Mouse (Mus musculus) midbrain, embryonic 15.5 days (tissue): Measurements from ENCODE around the gene Zfp654. TPM values are rescaled to one million over a fixed set of nuclear protein-coding genes. Genes with fewer than 3 reads are reported as not detected.

ENCODE experiments used
- ATAC-seq: fragments of 200-750 bp; cut with Nextera tagmentation; replicated peaks from 2 replicates; pipeline ENCODE4 v1.8.0; 2017; ENCODE audit warnings: moderate TSS enrichment
- H3K27ac ChIP-seq: fragments of 300-500 bp; sonication (generic); 2 replicates; pipeline ENCODE4 v1.5.1; 2015; ENCODE audit warnings: mild to moderate bottlenecking, inconsistent platforms
- H3K27me3 ChIP-seq: fragments of 300-500 bp; sonication (generic); replicated peaks from 2 replicates; pipeline ENCODE4 v1.6.1; 2015; ENCODE audit warnings: inconsistent platforms
- H3K36me3 ChIP-seq: fragments of 300-500 bp; sonication (generic); replicated peaks from 2 replicates; pipeline ENCODE4 v1.6.1; 2015; ENCODE audit warnings: inconsistent platforms
- H3K4me1 ChIP-seq: fragments of 300-500 bp; sonication (generic); 2 replicates; pipeline ENCODE4 v1.6.1; 2015; ENCODE audit warnings: inconsistent platforms
- H3K4me2 ChIP-seq: fragments of 300-500 bp; sonication (generic); 2 replicates; pipeline ENCODE4 v1.6.1; 2015; ENCODE audit warnings: inconsistent platforms, mild to moderate bottlenecking, moderate library complexity
- H3K4me3 ChIP-seq: fragments of 300-500 bp; sonication (generic); 2 replicates; pipeline ENCODE4 v1.5.1; 2015; ENCODE audit warnings: mild to moderate bottlenecking, inconsistent platforms
- H3K9ac ChIP-seq: fragments of 300-500 bp; sonication (generic); 2 replicates; pipeline ENCODE4 v1.6.1; 2015; ENCODE audit warnings: mild to moderate bottlenecking, inconsistent platforms
- H3K9me3 ChIP-seq: fragments of 300-500 bp; sonication (generic); 2 replicates; pipeline ENCODE4 v1.6.1; 2016; ENCODE audit warnings: inconsistent platforms
- WGBS: fragments of 180-500 bp; shearing (Covaris S2); methylation state at CpG from one replicate; pipeline ENCODE4 v1.1.7; 2015; ENCODE audit warnings: mixed read lengths; 5-methylcytosine and 5-hydroxymethylcytosine counted together
- polyA plus RNA-seq: library from polyadenylated mRNA; unstranded; fragments of >200 nt; fragmentation: Nextera tagmentation; extraction: Ambion mirVana; gene quantifications from 2 replicates; pipeline ENCODE4 v1.2.1, GENCODE M21; 2015

Zfp654 gene
- polyA plus RNA-seq, 1 experiment from 2014 or later, result 5.8 TPM

- Histone ChIP-seq H3K36me3 (no peaks in the 10 kb centered on the region; the same call in 1 of the 2 replicates), H3K9ac (no peak overlapping the region), H3K4me1 (no peaks in the 10 kb centered on the region), H3K27me3 (no peaks in the 10 kb centered on the region), H3K4me3 (no peak overlapping the region), H3K9me3 (no peaks in the 10 kb centered on the region), H3K4me2 (no peak overlapping the region), H3K27ac (no peak overlapping the region)
- no peak for ATAC-seq
Measured at GRCm38 (mm10) chr16:64801638-64802037, 49.8 kb downstream of the Zfp654 start.

GRCm38 (mm10) chr16:64800393-64800792 is 51.1 kb downstream of the Zfp654 start:
- WGBS, result 96% methylated on average over 5 of the region's 5 CpGs
- H3K36me3 ChIP-seq, result no peaks in the 10 kb centered on the region; the same call in 1 of the 2 replicates
- H3K9me3 ChIP-seq, result no peaks in the 10 kb centered on the region
- no peaks in the 10 kb centered on the region for H3K27me3 ChIP-seq
- H3K4me1 ChIP-seq, result no peaks in the 10 kb centered on the region
- H3K4me2 ChIP-seq, result no peak overlapping the region
- no peak for ATAC-seq
- H3K4me3 ChIP-seq, result no peak overlapping the region
- H3K9ac ChIP-seq, result no peak overlapping the region
- no peak overlapping the region for H3K27ac ChIP-seq

DNA sequence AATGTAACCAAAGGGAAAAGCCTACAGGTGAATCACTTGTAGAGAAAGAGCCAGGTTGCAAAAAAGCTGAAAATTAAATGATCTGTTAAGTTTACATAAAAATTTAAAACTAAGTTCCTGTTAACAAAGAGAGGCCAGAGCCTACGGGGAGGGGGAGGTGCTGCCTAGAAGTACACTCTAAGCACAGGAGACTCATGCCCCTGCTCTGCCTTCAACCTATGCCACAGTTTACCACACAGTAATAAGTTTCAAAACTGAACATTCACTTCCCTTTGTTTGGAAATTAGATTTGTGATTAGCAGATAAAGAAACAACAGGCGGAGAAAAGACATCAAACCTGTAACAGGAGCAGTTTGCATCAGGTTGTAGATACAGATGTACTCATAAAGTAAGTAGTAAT is 56.6 kb downstream of the Zfp654 start:
- Histone ChIP-seq H3K9ac (no peak overlapping the region), H3K36me3 (no peaks in the 10 kb centered on the region), H3K4me3 (no peak overlapping the region), H3K4me2 (no peak overlapping the region), H3K27ac (no peak overlapping the region), H3K9me3 (no peaks in the 10 kb centered on the region), H3K27me3 (no peaks in the 10 kb centered on the region), H3K4me1 (no peaks in the 10 kb centered on the region)
- 86% methylated on average over 2 of the region's 2 CpGs for WGBS
- ATAC-seq, result no peak

DNA sequence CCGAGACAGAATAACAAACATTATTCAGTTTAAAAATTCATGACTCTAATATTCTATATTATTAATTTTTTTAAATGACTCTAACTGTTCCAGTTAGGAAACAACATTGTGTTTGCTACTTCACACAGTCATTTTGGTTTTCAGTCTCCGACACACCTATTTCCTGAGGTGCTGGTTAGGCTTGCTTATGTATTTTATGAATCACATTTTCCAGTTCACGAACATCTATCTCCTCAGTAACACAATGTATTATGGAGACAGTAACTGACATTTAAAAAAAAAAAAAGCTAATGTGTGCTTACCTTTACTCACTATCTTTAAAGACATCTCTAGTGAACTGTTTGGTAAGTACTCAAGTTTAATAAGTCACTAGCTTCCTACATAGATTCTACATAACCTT is 61.7 kb downstream of the Zfp654 start:
- H3K4me2 ChIP-seq, result no peak overlapping the region
- no peak overlapping the region for H3K9ac ChIP-seq
- no peaks in the 10 kb centered on the region for H3K27me3 ChIP-seq
- H3K4me1 ChIP-seq, result no peaks in the 10 kb centered on the region
- no peak overlapping the region for H3K4me3 ChIP-seq
- no peak for ATAC-seq
- no peak overlapping the region for H3K27ac ChIP-seq
- H3K9me3 ChIP-seq, result no peaks in the 10 kb centered on the region
- 95% methylated on average over 3 of the region's 3 CpGs for WGBS
- H3K36me3 ChIP-seq, result peaks cover 8% of the 10 kb centered on the region; the same call in 1 of the 2 replicates

DNA sequence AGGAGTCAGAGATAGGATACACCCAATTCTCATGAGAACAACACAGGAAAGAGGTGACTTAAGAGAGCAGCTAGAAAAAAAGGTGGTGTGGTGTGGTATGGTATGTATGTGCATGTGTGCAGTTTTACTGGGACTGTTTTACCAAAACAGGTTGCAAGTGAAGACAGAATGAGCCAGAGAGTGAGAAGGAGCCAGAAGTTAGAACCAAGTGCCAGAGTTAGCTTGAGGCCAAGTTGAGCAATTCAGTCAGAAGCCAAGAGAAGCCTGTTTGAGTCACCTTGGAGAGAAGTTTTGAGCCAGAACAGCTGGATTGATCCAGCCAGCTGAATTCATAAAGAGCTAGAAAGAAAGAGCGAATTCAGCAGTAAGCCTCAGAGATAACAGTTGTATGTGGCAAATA is 75.9 kb downstream of the Zfp654 start:
- H3K27me3 ChIP-seq, result peaks cover 6% of the 10 kb centered on the region; the same call in 1 of the 2 replicates
- no peaks in the 10 kb centered on the region for H3K4me1 ChIP-seq
- no peak overlapping the region for H3K27ac ChIP-seq
- H3K9ac ChIP-seq, result no peak overlapping the region
- H3K4me3 ChIP-seq, result no peak overlapping the region
- no peak overlapping the region for H3K4me2 ChIP-seq
- H3K36me3 ChIP-seq, result no peaks in the 10 kb centered on the region
- 76% methylated on average over 1 of the region's 1 CpGs for WGBS
- no peaks in the 10 kb centered on the region for H3K9me3 ChIP-seq
- no peak for ATAC-seq

DNA sequence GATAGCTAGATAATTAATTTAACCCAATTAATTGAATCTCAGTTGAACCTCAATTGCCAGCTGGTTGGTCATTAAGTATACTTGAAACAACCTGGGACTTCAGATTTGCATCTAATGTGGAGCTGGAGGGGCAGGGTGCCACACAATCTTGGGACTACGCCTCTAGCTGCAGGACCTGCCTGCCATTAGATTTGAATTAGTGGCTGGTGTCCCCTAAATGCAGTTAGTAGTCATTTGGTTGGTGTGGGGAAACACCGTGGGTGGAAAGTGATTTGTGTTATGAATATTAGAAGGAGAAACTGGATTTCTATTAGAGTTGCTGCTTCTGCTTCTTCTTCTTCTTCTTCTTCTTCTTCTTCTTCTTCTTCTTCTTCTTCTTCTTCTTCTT is 80.0 kb downstream of the Zfp654 start:
- H3K9me3 ChIP-seq, result no peaks in the 10 kb centered on the region
- peak; percentile 43 for ATAC-seq
- H3K4me2 ChIP-seq, result peak overlapping the region; percentile 51
- 92% methylated on average over 2 of the region's 2 CpGs for WGBS
- peaks cover 12% of the 10 kb centered on the region for H3K4me1 ChIP-seq
- no peak overlapping the region for H3K9ac ChIP-seq
- H3K36me3 ChIP-seq, result 0 out of 2 replicates have a peak, but pooled peaks cover 2% of the 10 kb centered on the region
- H3K27ac ChIP-seq, result peak overlapping the region; percentile 90
- H3K4me3 ChIP-seq, result peak overlapping the region; percentile 93
- H3K27me3 ChIP-seq, result peaks cover 6% of the 10 kb centered on the region; the same call in 1 of the 2 replicates

DNA sequence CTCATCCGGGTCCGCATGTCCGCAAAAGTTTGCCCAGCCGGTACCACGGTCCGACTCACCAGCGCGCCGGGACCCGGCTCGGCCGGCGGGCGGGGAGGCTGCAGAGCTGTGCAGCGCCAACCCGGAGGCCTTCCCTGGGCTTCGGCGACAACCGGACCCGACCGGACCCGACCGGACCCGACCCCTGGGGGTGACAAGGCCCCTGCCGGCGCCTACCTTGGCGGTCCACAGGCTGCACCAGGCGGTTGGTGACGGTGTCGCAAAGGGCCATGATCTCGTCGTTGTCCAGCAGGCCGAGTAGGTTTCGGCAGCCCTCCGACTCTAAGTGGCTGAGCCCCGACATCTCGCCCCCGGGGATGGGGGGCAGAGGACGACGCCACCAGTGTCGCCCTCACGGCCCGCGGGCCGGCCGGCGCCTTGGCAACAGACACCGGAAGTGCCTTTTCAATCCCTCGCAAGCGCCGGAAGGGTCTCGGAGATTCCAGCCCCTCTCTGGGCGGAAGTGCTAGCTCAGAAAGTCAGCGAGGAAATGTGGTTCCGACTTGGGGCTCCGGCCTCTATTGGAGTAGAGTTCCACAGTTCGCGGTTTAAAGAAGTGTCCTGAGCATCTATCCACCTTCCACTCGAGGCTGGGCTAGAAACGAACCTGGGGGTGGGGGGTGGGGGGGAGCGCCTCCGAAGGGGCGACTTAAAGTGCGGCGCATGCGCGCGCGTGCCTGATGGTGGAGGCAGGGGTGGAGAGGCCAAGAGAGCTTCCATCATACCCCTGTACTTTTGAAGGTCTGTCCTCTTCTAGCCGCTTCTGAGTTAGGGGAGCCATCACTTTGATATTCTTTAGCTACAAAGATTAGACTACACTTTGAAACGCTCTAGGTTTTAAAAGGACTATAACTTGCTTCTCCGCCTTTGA is 80.7 kb downstream of the Zfp654 start, which contains the start of gene 4930453N24Rik:
TSS of gene 4930453N24Rik (minus strand) at position 641 of the 910 bp plus-strand sequence.
- peak within 1 kb of the TSS; percentile 51 for H3K4me2 ChIP-seq
- H3K9ac ChIP-seq, result peak within 1 kb of the TSS; percentile 72
- peak within 1 kb of the TSS; percentile 93 for H3K4me3 ChIP-seq
- H3K4me1 ChIP-seq, result peaks cover 12% of the 10 kb centered on the region
- H3K27ac ChIP-seq, result peak within 1 kb of the TSS; percentile 90
- no peaks in the 10 kb centered on the region for H3K9me3 ChIP-seq
- H3K36me3 ChIP-seq, result peaks cover 7% of the 10 kb centered on the region; the same call in 1 of the 2 replicates
- ATAC-seq, result peak; percentile 97
- 2% methylated on average over 72 of the region's 72 CpGs for WGBS
- peaks cover 3% of the 10 kb centered on the region; the same call in 1 of the 2 replicates for H3K27me3 ChIP-seq

- Histone ChIP-seq H3K9me3 (no peaks in the 10 kb centered on the region), H3K4me3 (no peak overlapping the region), H3K27me3 (no peaks in the 10 kb centered on the region), H3K4me2 (no peak overlapping the region), H3K36me3 (peaks cover 16% of the 10 kb centered on the region), H3K27ac (no peak overlapping the region), H3K9ac (no peak overlapping the region), H3K4me1 (peaks cover 12% of the 10 kb centered on the region)
- WGBS, result 93% methylated on average over 8 of the region's 8 CpGs
- no peak for ATAC-seq
Measured at GRCm38 (mm10) chr16:64766696-64767300, 84.7 kb downstream of the Zfp654 start.

- H3K27ac ChIP-seq, result no peak overlapping the region
- no peak overlapping the region for H3K4me3 ChIP-seq
- WGBS, result 97% methylated on average over 1 of the region's 1 CpGs
- no peaks in the 10 kb centered on the region for H3K9me3 ChIP-seq
- no peaks in the 10 kb centered on the region for H3K4me1 ChIP-seq
- H3K4me2 ChIP-seq, result no peak overlapping the region
- peaks cover 9% of the 10 kb centered on the region for H3K36me3 ChIP-seq
- no peak for ATAC-seq
- no peaks in the 10 kb centered on the region for H3K27me3 ChIP-seq
- no peak overlapping the region for H3K9ac ChIP-seq
Measured at GRCm38 (mm10) chr16:64759245-64759626, 92.2 kb downstream of the Zfp654 start.

DNA sequence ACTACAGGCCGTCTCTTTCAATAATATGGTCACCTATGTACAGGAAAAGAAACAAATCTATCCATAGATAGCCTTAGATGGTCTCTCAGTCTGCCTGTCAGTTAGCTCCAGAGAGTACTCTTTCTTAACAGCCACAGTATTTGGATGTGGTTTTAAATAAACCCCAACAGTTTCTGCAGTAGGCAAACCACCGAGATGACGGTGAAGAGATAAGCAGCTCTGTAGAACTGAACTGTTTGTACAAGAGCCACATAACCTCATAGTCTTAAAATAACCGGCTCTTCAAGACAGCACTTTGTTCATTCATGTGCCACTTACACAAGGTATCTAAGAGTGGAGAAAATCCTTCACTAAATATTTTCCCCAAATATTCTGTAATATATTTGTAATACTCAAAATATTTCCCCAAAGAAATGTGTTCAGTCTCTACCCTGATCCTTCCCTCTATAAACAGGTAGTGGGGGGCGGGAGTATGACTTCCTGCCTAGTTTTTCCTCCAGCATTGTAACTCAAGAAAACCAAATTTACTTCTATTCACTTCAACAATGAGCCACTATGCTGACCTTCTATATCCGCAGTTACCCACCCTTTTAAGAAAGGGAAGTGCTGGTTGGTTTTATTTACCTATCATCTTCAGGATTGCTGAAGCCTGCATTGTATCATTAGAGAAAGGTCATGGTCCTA is 92.7 kb downstream of the Zfp654 start:
- no peak overlapping the region for H3K4me2 ChIP-seq
- 88% methylated on average over 6 of the region's 6 CpGs for WGBS
- H3K9me3 ChIP-seq, result no peaks in the 10 kb centered on the region
- no peak overlapping the region for H3K9ac ChIP-seq
- no peak overlapping the region for H3K4me3 ChIP-seq
- H3K27me3 ChIP-seq, result no peaks in the 10 kb centered on the region
- no peaks in the 10 kb centered on the region for H3K4me1 ChIP-seq
- no peak overlapping the region for H3K27ac ChIP-seq
- H3K36me3 ChIP-seq, result peaks cover 9% of the 10 kb centered on the region
- ATAC-seq, result no peak

DNA sequence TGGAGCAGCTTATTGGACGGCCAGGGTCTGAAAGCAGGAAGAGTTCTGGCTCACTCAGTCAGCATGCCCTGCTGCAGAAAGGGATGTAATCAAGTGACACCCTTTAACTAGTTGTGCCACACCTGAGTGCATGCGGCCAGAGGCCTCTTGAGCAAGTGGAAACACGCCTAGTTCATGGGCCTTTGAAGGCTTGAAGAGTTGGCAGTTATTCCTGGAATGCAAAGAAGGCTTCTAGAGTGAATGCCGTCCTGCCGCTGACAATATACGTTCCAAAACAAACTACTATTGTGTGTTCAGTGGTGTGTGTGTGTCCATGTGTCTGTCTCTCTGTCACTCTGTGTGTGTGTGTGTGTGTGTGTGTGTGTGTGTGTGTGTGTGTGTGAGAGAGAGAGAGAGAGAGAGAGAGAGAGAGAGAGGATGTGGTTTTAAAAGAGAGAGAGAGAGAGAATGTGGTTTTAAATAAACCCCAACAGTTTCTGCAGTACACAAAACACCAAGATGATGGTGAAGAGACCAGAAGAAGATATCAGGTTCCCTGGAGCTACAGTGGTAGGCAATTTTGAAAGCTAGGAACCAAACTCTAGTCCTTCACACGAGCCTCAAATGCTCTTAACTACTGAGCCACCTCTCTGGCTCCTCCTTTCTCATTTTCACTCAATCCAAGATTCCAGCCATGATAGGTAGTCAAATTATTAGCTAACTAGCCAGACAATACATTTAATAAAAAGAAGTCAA is 93.6 kb downstream of the Zfp654 start:
- WGBS, result 93% methylated on average over 7 of the region's 7 CpGs
- H3K27ac ChIP-seq, result no peak overlapping the region
- H3K36me3 ChIP-seq, result peaks cover 1% of the 10 kb centered on the region
- H3K4me2 ChIP-seq, result no peak overlapping the region
- no peak overlapping the region for H3K4me3 ChIP-seq
- no peaks in the 10 kb centered on the region for H3K27me3 ChIP-seq
- no peaks in the 10 kb centered on the region for H3K9me3 ChIP-seq
- H3K4me1 ChIP-seq, result no peaks in the 10 kb centered on the region
- H3K9ac ChIP-seq, result no peak overlapping the region
- ATAC-seq, result no peak

GRCm38 (mm10) chr16:64756321-64756720 is 95.1 kb downstream of the Zfp654 start:
- no peaks in the 10 kb centered on the region for H3K36me3 ChIP-seq
- H3K9ac ChIP-seq, result no peak overlapping the region
- ATAC-seq, result no peak
- no peaks in the 10 kb centered on the region for H3K4me1 ChIP-seq
- H3K27me3 ChIP-seq, result no peaks in the 10 kb centered on the region
- WGBS, result 83% methylated on average over 6 of the region's 6 CpGs
- H3K27ac ChIP-seq, result no peak overlapping the region
- H3K4me2 ChIP-seq, result no peak overlapping the region
- H3K9me3 ChIP-seq, result no peaks in the 10 kb centered on the region
- H3K4me3 ChIP-seq, result no peak overlapping the region
